Mouse (Mus musculus) hindbrain, embryonic 15.5 days (tissue): ENCODE measurements around the gene Ess2. TPM values are rescaled to one million over a fixed set of nuclear protein-coding genes. Genes with fewer than 3 reads are reported as not detected.

Source experiments
- ATAC-seq: fragments of 200-750 bp; cut with Nextera tagmentation; 2 replicates; pipeline ENCODE4 v1.8.0; 2017; ENCODE audit warnings: low read depth, moderate number of reproducible peaks, moderate TSS enrichment; ENCODE audit not compliant: low FRiP score
- H3K27ac ChIP-seq: fragments of 300-500 bp; sonication (generic); replicated peaks from 2 replicates; pipeline ENCODE4 v1.5.1; 2015; ENCODE audit warnings: mild to moderate bottlenecking, inconsistent platforms
- H3K27me3 ChIP-seq: fragments of 300-500 bp; sonication (generic); 2 replicates; pipeline ENCODE4 v1.6.1; 2015; ENCODE audit warnings: control low read depth, inconsistent platforms
- H3K36me3 ChIP-seq: fragments of 300-500 bp; sonication (generic); 2 replicates; pipeline ENCODE4 v1.6.1; 2015; ENCODE audit warnings: control low read depth, inconsistent platforms
- H3K4me1 ChIP-seq: fragments of 300-500 bp; sonication (generic); replicated peaks from 2 replicates; pipeline ENCODE4 v1.6.1; 2015; ENCODE audit warnings: control low read depth, inconsistent platforms
- H3K4me2 ChIP-seq: fragments of 300-500 bp; sonication (generic); 2 replicates; pipeline ENCODE4 v1.6.1; 2015; ENCODE audit warnings: moderate library complexity, mild to moderate bottlenecking, inconsistent platforms
- H3K4me3 ChIP-seq: fragments of 300-500 bp; sonication (generic); 2 replicates; pipeline ENCODE4 v1.5.1; 2015; ENCODE audit warnings: mild to moderate bottlenecking, inconsistent platforms
- H3K9ac ChIP-seq: fragments of 300-500 bp; sonication (generic); 2 replicates; pipeline ENCODE4 v1.6.1; 2015; ENCODE audit warnings: inconsistent platforms
- H3K9me3 ChIP-seq: fragments of 300-500 bp; sonication (generic); 2 replicates; pipeline ENCODE4 v1.6.1; 2016; ENCODE audit warnings: control low read depth, inconsistent platforms
- WGBS: fragments of 180-500 bp; shearing (Covaris S2); methylation state at CpG from one replicate; pipeline ENCODE4 v1.1.7; 2015; 5-methylcytosine and 5-hydroxymethylcytosine counted together
- polyA plus RNA-seq: library from polyadenylated mRNA; unstranded; fragments of >200 nt; fragmentation: Nextera tagmentation; extraction: Ambion mirVana; gene quantifications from 2 replicates; pipeline ENCODE4 v1.2.1, GENCODE M21; 2015

Gene Ess2
- polyA plus RNA-seq, 1 experiment from 2014 or later: 49.6 TPM

DNA sequence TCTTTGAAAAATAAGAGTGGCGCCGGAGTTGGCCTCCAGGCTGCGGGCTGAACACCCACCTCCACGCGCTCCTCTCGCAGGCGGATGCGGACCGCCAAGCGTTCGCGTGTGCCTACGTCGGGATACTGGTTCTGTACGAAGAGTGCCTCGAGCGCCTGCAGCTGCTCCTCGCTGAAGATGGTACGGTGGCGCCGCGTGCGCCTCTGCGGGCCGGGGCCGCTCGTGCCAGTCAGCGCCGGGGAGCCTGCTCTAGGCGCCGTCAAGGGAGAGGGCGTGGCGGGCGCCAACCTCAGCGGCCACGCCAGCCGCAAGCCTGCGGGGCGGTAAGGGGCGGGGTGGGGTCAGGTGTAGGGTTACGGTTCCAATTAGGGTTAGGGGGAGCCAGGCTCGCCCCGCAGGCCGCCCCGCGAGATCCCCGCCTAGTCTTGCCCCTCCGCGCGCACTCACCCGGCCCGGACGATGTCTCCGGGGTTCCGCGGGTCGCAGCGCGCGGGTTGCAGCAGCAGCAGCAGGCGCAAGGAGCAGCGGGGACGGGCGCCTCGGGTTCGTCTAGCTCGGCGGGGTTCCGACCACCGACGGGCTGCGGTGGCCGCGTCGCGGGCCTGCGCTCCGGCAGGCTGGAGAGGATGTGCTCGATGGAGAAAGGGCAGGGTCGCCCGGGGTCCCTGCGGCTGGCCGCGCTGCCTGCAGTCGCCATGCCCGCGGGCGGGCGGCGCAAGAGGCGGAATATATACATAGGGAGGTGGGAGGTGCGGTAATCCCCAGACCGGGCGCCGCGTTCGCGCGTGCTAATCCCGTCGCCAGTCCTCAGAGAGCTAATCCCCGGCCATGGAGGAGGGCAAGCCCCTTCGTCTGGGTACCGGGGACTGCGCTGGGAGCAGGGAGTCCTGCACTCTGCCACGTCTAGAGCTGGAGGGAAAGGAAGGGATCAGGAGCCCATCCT is 3.4 kb upstream of the Ess2 start, which contains the start of gene Gsc2:
Gsc2 (minus strand) TSS at position 753 of the 943 bp plus-strand sequence.
- Histone ChIP-seq H3K36me3 (no peaks in the 10 kb centered on the region), H3K9ac (no peak within 1 kb of the TSS), H3K27ac (no peak within 1 kb of the TSS), H3K27me3 (peaks cover 67% of the 10 kb centered on the region), H3K4me3 (peak within 1 kb of the TSS; percentile 29), H3K4me1 (peaks cover 19% of the 10 kb centered on the region), H3K9me3 (no peaks in the 10 kb centered on the region), H3K4me2 (peak within 1 kb of the TSS; percentile 55)
- no peak for ATAC-seq
- WGBS: under 1% methylated on average over 104 of the region's 106 CpGs

DNA sequence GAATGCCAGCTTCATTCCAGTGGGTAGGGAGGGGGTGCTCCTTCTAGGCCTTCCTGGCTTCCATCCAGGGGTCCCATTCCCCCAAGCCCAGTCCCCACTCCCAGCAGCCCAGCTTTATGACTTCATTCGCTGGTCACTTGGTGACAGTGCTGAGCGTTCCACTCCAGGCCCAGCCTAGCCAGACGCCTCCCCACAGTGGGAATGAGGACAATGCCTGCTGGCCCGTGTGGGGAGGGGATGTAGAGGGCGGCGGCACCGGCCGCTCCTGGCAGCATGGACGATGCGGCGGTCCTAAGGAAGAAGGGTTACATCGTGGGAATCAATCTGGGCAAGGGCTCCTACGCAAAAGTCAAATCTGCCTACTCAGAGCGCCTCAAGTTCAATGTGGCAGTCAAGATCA is 12.7 kb downstream of the Ess2 start, which contains the start of the genes Dgcr2 and Tssk2:
Dgcr2 (minus strand) TSS at position 101 of the 400 bp plus-strand sequence.
Tssk2 (plus strand) TSS at position 176 of the 400 bp plus-strand sequence.
- no peak for ATAC-seq
- WGBS: 90% methylated on average over 14 of the region's 14 CpGs
- H3K4me2 ChIP-seq: no peak within 1 kb of the TSS
- no peak within 1 kb of the TSS for H3K4me3 ChIP-seq
- H3K36me3 ChIP-seq: peaks cover 41% of the 10 kb centered on the region
- H3K27me3 ChIP-seq: no peaks in the 10 kb centered on the region
- no peaks in the 10 kb centered on the region for H3K4me1 ChIP-seq
- no peak within 1 kb of the TSS for H3K27ac ChIP-seq
- H3K9ac ChIP-seq: no peak within 1 kb of the TSS
- H3K9me3 ChIP-seq: no peaks in the 10 kb centered on the region

DNA sequence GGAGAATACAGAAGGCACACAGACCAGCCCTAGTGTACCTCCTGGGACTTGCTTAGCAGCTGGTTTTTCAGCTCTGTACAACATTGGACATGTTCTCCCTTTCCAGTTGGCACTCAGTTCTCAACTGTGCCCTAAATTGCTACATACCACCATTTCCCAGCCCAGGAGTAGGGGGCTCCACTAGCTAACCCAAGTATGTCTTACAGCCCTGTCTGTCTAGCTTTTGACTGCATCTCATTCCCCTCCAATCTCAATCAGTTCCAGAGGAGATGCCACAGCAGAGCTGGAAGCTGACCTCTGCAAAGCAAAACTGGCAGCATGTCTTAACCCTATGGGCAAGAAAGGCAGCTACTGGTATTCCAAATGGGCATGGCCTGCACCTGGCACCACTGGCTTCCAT is 15.1 kb downstream of the Ess2 start:
- no peak for ATAC-seq

DNA sequence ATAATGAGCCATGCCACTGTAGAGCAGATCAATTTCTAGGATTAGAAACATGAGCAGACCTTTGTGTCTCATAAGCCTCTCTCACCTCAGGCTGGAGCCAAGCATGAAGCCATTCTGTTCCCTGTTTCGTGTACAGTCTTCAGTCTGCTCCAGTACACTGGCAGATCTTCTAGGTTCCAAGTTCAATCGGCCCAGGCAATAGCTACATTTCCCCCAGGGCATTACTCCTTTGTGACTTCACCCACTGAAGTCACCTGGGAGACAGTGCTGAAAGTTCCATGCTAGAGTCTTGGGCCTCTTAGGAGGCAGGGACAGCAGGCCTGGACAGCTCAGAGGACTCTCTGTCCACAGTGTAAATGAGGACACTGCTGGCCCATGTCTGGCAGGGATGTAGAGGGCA is 17.2 kb downstream of the Ess2 start, which contains the start of gene Tssk1:
Tssk1 (plus strand) TSS at position 301 of the 400 bp plus-strand sequence.
- peaks cover 26% of the 10 kb centered on the region for H3K4me1 ChIP-seq
- no peaks in the 10 kb centered on the region for H3K9me3 ChIP-seq
- H3K9ac ChIP-seq: no peak within 1 kb of the TSS
- no peak for ATAC-seq
- no peak within 1 kb of the TSS for H3K4me2 ChIP-seq
- H3K4me3 ChIP-seq: no peak within 1 kb of the TSS
- no peaks in the 10 kb centered on the region for H3K27me3 ChIP-seq
- no peak within 1 kb of the TSS for H3K27ac ChIP-seq
- no peaks in the 10 kb centered on the region for H3K36me3 ChIP-seq
- 90% methylated on average over 2 of the region's 2 CpGs for WGBS

More for the DNA sequence above, 15.1 kb downstream of the Ess2 start:
- H3K4me2 ChIP-seq: no peak overlapping the region
- no peaks in the 10 kb centered on the region for H3K27me3 ChIP-seq
- H3K4me1 ChIP-seq: peaks cover 13% of the 10 kb centered on the region
- H3K9ac ChIP-seq: no peak overlapping the region
- H3K4me3 ChIP-seq: no peak overlapping the region
- H3K9me3 ChIP-seq: no peaks in the 10 kb centered on the region
- H3K27ac ChIP-seq: no peak overlapping the region
- H3K36me3 ChIP-seq: peaks cover 19% of the 10 kb centered on the region

DNA sequence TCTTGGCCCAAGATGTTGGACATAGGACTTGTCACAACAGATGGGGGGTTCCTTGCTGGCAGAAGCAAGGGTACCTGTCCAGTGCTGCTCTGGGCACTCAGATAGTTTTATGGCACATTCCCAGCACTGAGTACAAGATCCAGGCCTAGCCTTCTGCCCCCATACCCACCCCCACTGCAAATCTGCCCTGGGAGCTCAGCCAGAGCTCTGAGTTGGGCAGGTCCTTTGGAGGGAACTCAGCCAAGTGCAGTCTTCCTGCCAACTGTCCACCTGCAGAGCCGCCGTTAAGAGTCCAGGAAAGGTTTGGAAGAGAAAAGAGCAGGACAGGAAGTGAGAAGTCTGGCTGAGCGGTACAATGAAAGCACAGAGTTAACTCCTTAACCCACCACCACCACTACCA is 18.5 kb downstream of the Ess2 start:
- no peak overlapping the region for H3K9ac ChIP-seq
- H3K9me3 ChIP-seq: no peaks in the 10 kb centered on the region
- peak overlapping the region; percentile 97 for H3K27ac ChIP-seq
- no peak overlapping the region for H3K4me3 ChIP-seq
- no peak overlapping the region for H3K4me2 ChIP-seq
- no peaks in the 10 kb centered on the region for H3K27me3 ChIP-seq
- 59% methylated on average over 3 of the region's 3 CpGs for WGBS
- H3K4me1 ChIP-seq: peaks cover 26% of the 10 kb centered on the region
- H3K36me3 ChIP-seq: no peaks in the 10 kb centered on the region
- ATAC-seq: no peak

DNA sequence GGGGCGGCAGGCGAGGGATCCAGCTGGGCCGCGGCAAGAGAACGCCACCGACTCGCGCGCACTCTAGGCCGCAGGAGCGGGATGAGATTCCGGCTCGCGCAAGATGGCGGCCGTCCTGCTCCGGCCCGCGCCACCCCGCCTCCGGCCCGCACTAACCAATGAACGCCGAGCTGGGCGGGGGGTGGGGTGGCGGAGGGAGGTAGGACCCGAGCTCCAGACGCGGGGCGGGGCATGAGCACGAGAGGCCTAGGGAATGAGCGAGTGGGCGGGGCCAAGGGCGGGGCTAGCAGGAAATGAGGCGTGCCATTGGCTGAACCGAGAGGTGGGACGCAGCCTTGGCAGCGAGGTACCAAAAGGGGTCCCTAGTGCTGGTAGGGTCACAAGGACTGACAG is 19.6 kb downstream of the Ess2 start, which contains the start of gene Gm20518:
Gm20518 (minus strand) TSS at position 105 of the 393 bp plus-strand sequence.
- Histone ChIP-seq H3K4me3 (peak within 1 kb of the TSS; percentile 75), H3K9me3 (no peaks in the 10 kb centered on the region), H3K27me3 (no peaks in the 10 kb centered on the region), H3K27ac (peak within 1 kb of the TSS; percentile 97), H3K9ac (peak within 1 kb of the TSS; percentile 94), H3K4me1 (peaks cover 31% of the 10 kb centered on the region), H3K36me3 (no peaks in the 10 kb centered on the region), H3K4me2 (peak within 1 kb of the TSS; percentile 72)
- WGBS: under 1% methylated on average over 38 of the region's 38 CpGs
- ATAC-seq: peak; percentile 97

DNA sequence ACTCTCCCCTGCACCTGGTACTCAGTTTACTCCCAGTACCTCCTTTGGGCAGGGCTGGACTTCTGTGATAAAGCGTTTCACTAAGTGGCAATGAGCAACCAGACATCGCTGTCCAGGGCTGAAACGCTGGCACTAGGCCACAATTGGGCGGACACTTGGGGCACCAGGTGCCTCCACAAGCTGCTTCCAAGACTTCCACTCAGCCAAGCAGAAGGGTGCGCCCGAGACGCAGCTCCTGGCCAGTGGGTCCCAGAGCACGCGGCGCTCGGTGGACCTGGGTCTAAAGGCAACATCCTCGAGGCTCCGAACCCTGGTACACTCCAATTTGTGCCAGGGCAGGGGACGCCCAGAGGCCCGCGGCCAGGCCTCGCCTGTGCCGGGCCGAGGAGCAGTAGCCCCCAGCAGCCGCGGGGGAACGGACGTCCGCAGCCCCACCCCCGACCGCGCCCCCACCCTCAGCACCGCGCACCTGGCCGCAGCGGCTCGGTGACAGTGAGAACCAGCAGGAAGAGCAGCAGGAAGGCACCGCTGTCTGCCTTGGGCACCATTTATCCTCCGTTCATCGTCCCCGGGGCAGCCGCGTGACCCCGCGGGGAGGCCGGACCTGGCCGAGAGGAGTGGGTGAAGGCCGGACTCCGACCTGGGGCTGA is 20.1 kb downstream of the Ess2 start:
- peak overlapping the region; percentile 94 for H3K9ac ChIP-seq
- peak overlapping the region; percentile 97 for H3K27ac ChIP-seq
- H3K27me3 ChIP-seq: no peaks in the 10 kb centered on the region
- H3K4me1 ChIP-seq: peaks cover 36% of the 10 kb centered on the region
- peak overlapping the region; percentile 75 for H3K4me3 ChIP-seq
- ATAC-seq: peak; percentile 62
- no peaks in the 10 kb centered on the region for H3K9me3 ChIP-seq
- no peaks in the 10 kb centered on the region for H3K36me3 ChIP-seq
- peak overlapping the region; percentile 72 for H3K4me2 ChIP-seq
- WGBS: under 1% methylated on average over 34 of the region's 44 CpGs

DNA sequence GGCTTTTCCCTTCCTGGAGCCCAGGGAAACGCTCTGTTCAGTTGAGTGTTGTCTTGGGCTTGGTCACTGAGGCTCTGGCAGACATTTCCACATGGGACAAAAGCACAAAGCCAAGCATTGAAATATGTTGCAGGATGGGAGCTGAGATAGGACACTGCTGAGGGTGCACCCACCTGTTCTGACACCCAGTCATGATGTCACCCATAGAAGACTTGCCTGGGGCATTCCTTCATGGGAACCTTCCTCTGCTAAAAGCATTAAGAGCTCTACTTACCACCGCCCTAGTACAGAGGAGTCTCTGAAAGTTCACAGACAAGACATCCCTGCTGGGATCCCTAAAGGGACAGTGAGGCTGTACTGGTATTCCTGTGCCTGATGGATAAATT is 20.8 kb downstream of the Ess2 start:
- Histone ChIP-seq H3K9me3 (no peaks in the 10 kb centered on the region), H3K36me3 (no peaks in the 10 kb centered on the region), H3K9ac (peak overlapping the region; percentile 94), H3K4me1 (peaks cover 41% of the 10 kb centered on the region), H3K4me2 (peak overlapping the region; percentile 72), H3K4me3 (peak overlapping the region; percentile 75), H3K27ac (no peak overlapping the region), H3K27me3 (no peaks in the 10 kb centered on the region)
- no peak for ATAC-seq
- WGBS: 39% methylated on average over 2 of the region's 2 CpGs

DNA sequence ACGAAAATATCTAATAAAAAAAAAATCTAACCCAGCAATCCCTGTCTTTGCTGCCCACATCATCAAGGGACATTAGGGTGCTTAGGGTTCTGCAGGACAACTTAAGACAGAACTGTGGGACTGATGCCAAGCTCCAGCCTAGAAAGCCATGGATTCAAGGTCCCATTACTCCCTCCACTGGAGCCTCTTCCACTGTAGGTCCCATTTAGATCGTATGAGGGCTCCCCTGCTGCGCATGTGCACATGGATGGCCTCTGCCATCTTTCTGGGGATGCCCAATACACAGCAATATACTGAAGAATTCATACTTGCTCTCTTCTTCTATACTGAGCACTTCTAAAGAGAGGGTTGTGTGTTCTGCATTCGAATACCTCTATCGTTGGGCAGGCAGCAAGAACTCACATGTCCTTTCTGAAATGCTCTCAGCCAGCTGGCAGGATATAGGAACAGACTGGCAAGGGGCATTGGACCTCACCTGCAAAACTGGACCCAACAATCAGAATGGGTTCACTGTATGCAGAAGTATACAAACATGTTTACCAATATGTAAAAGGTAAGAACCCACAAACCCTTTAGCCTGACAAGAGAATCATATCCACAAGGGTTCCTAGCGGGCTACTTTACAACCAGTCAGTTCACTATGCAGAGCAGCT is 21.3 kb downstream of the Ess2 start:
- peak overlapping the region; percentile 75 for H3K4me3 ChIP-seq
- H3K9ac ChIP-seq: peak overlapping the region; percentile 94
- H3K4me1 ChIP-seq: peaks cover 45% of the 10 kb centered on the region
- no peaks in the 10 kb centered on the region for H3K9me3 ChIP-seq
- ATAC-seq: no peak
- H3K27me3 ChIP-seq: no peaks in the 10 kb centered on the region
- 86% methylated on average over 6 of the region's 6 CpGs for WGBS
- peak overlapping the region; percentile 72 for H3K4me2 ChIP-seq
- H3K27ac ChIP-seq: no peak overlapping the region
- H3K36me3 ChIP-seq: no peaks in the 10 kb centered on the region

DNA sequence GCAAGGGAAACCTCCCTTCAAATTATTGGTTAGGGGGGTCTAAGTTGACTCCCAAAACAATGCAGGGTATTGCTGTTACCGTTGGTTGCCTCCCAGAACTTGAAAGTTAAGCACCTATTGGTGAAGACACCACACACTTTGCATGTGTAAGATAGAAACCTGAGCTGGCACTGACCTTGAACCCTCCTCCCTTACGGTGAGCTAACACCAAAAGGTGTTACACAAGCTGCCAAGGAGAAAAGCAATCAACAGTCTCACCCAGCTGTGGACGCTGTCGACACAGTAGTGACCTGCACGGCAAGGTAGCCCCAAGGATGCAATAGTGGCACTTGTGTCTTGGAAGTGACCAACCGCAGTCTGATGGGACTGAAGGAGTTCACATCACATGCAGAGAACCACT is 27.0 kb downstream of the Ess2 start:
- no peaks in the 10 kb centered on the region for H3K27me3 ChIP-seq
- no peak overlapping the region for H3K4me3 ChIP-seq
- H3K4me2 ChIP-seq: no peak overlapping the region
- H3K36me3 ChIP-seq: no peaks in the 10 kb centered on the region
- peaks cover 23% of the 10 kb centered on the region for H3K4me1 ChIP-seq
- H3K27ac ChIP-seq: no peak overlapping the region
- H3K9me3 ChIP-seq: no peaks in the 10 kb centered on the region
- ATAC-seq: no peak
- H3K9ac ChIP-seq: no peak overlapping the region
- WGBS: 88% methylated on average over 6 of the region's 6 CpGs

DNA sequence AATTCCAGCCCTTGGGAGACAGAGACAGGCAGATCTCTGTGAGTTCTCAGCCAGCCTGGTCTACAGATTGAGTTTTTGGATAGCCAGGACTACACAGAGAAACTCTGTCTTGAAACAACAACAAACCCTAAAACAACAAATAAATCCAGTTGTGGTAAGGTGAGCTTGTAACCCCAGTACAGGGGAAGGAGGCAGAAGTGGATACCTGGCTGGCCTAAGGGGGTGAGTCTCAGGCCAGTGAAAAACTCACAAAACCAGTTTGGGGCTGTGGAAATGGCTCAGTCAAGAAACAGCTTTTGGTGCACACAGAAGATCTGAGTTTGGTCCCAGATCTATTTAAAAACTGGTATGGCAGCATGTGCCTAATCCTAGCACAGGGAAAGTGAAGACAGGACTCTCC is 29.0 kb downstream of the Ess2 start:
- no peak for ATAC-seq
- Histone ChIP-seq H3K27ac (no peak overlapping the region), H3K9ac (no peak overlapping the region), H3K27me3 (no peaks in the 10 kb centered on the region), H3K4me2 (no peak overlapping the region), H3K4me3 (no peak overlapping the region), H3K4me1 (peaks cover 23% of the 10 kb centered on the region), H3K36me3 (no peaks in the 10 kb centered on the region), H3K9me3 (no peaks in the 10 kb centered on the region)
